Mouse (Mus musculus) lung, postnatal 10 days (tissue): Measurements from ENCODE around the gene Inha.

Source experiments
- DNase-seq: peaks from one replicate; pipeline ENCODE4 v3.0.0; 2021

Inha gene

GRCm38 (mm10) chr1:75521321-75522031 lies 14.6 kb downstream of the Inha start, which contains the start of gene Stk11ip:
Gene Stk11ip, plus strand, starts transcription at chr1:75521529.
- DNase-seq: peak; percentile 97

- peak; percentile 39 for DNase-seq
Observed at GRCm38 (mm10) chr1:75524679-75525078, 17.8 kb downstream of the Inha start.

- DNase-seq: no peak
Observed at GRCm38 (mm10) chr1:75530546-75530945, 23.7 kb downstream of the Inha start.

GRCm38 (mm10) chr1:75532280-75533172 lies 25.6 kb downstream of the Inha start:
- no peak for DNase-seq

- DNase-seq: no peak
Observed at GRCm38 (mm10) chr1:75533325-75534252, 26.7 kb downstream of the Inha start.

- DNase-seq: no peak
Observed at GRCm38 (mm10) chr1:75537587-75537986, 30.7 kb downstream of the Inha start.

GRCm38 (mm10) chr1:75538597-75539190 lies 31.8 kb downstream of the Inha start:
- no peak for DNase-seq

- no peak for DNase-seq
Observed at GRCm38 (mm10) chr1:75541496-75541895, 34.6 kb downstream of the Inha start.

GRCm38 (mm10) chr1:75544351-75544750 lies 37.5 kb downstream of the Inha start:
- DNase-seq: no peak

GRCm38 (mm10) chr1:75545965-75546956 lies 39.4 kb downstream of the Inha start, which contains the start of gene Slc4a3:
Gene Slc4a3, plus strand, starts transcription at chr1:75546266.
- peak; percentile 77 for DNase-seq

GRCm38 (mm10) chr1:75547351-75547750 lies 40.5 kb downstream of the Inha start:
- DNase-seq: no peak

GRCm38 (mm10) chr1:75548083-75548482 lies 41.2 kb downstream of the Inha start:
- no peak for DNase-seq

- DNase-seq: no peak
Observed at GRCm38 (mm10) chr1:75548871-75549270, 42.0 kb downstream of the Inha start.

- DNase-seq: no peak
Observed at GRCm38 (mm10) chr1:75549289-75550279, 42.7 kb downstream of the Inha start.

GRCm38 (mm10) chr1:75550586-75550985 lies 43.7 kb downstream of the Inha start:
- no peak for DNase-seq

- no peak for DNase-seq
Observed at GRCm38 (mm10) chr1:75555680-75556079, 48.8 kb downstream of the Inha start.

GRCm38 (mm10) chr1:75556143-75556781 lies 49.4 kb downstream of the Inha start:
- DNase-seq: no peak

GRCm38 (mm10) chr1:75557041-75557440 lies 50.2 kb downstream of the Inha start:
- DNase-seq: no peak
